Mouse (Mus musculus) B cell, adult 62 days (primary cell): ENCODE results near the gene C2cd2l. TPM values are rescaled to one million over a fixed set of nuclear protein-coding genes. Genes with fewer than 3 reads are reported as not detected.

Experiments
- total RNA-seq: library from RNA; stranded (reverse); gene quantifications from 4 replicates; pipeline ENCODE4 v1.2.4, GENCODE M21; 2023

The C2cd2l gene
- total RNA-seq = 17.0 to 21.3 TPM (median 20.4 TPM) in 4 replicates

DNA sequence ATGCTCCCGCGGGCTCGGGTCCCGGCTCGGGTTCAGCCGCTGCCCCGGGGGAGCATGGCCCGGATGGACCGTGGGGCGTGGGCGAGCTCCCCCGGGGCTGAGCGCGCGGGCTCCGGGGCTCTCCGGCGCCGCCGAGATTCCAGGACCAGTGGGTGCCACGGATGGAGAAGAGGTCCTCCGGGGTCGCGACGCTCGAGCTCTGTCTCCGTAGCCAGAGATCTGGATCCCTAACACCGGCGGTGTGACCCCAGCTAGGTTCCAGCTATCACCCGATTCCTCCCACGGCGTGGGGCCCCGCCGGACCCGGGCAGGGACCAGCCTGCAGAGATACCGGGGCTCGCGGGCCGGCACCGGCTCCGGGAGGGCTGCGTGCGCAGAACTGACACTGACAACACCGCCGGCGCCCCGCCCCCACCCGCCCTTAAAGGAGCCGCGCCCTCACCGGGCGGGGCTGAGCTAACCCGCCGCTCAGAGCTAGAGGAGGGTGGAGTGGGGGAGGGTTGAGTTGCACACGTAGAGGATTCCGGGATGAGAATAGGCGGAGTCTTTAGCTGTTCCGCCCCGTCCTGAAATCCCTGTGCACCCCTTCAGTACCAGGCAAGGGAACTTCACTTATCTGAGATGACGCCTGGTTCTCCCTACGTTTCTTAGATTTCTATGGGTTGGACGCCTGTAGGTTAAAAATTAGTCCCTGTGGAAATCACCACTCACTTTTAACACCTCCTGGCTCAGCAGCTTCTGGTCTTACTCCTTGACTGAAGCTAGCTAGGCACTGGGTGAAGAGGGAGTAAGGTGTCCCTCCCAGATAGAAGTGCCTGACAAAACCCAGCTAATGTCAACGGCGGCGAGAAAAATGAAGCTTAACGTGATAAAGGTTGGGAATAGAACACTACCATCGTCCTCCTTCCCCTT is at the start of gene C2cd2l:
C2cd2l (minus strand) TSS at position 399 of the 912 bp plus-strand sequence.

DNA sequence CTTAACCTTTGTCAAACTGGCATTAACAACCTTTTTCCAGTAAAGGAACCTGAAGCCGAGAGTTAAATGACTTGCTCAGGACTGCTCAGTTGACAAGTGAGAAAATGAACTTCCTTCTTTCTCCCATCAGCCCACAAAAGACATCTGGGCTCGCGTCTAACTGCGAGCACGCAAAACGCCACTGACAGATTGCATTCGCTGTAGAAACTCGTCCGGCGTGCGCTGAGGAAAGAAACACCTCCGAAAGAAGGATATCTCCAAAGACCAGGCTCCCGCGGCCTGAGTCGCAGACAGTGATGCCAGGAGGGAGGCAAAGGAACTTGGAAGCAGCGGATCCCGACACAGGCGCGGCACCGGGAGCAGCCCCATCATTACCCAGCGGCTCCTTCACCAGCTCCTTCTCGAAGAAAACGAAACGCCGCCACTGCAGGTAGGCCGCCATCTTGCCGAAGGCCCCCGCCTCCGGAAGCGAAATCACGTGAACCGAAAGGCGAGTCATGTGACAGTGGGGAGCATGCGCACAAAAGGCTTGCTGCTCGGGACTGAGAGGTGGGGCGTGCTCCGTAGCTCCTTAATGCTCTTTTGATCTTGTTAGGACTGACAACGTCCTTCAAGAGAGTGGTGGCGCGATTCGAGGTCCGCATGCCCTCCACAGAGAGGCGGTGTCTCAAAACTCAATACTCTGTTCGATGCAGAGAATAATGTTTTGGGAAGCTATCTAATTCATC is 41.3 kb upstream of the C2cd2l start, which contains the start of gene Vps11:
Vps11 (minus strand) TSS at position 481 of the 728 bp plus-strand sequence.

DNA sequence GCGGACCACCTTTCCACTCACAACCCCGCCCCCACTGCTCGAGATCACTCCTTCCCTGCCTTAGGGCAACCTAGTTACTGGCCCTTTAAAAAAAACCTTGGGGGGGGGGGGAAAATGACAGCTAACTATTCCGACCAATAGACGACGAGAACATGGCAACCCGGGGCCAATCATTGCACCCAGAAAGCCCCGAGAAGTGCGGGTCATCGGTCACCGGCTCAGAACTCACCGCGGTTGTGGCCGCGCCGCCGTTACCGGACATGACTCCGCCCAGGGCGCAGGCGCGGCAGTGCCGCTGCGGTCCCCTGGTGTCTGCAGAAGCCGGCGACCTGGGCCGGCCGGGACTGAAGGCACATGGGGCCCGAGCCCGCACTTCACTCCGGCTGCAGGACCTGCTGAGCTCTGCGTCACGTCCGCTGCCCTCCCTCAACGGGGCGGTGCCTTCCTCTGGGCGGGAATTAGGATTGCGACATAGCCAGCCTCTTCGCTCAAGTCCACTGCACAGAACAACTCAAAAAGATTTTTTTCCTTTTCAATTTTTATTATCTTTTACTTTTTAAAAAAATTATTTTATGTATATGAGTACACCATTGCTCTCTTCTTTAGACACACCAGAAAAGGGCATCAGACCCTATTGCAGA is 23.8 kb upstream of the C2cd2l start, which contains the start of gene Hmbs:
Hmbs (minus strand) TSS at position 448 of the 641 bp plus-strand sequence.

DNA sequence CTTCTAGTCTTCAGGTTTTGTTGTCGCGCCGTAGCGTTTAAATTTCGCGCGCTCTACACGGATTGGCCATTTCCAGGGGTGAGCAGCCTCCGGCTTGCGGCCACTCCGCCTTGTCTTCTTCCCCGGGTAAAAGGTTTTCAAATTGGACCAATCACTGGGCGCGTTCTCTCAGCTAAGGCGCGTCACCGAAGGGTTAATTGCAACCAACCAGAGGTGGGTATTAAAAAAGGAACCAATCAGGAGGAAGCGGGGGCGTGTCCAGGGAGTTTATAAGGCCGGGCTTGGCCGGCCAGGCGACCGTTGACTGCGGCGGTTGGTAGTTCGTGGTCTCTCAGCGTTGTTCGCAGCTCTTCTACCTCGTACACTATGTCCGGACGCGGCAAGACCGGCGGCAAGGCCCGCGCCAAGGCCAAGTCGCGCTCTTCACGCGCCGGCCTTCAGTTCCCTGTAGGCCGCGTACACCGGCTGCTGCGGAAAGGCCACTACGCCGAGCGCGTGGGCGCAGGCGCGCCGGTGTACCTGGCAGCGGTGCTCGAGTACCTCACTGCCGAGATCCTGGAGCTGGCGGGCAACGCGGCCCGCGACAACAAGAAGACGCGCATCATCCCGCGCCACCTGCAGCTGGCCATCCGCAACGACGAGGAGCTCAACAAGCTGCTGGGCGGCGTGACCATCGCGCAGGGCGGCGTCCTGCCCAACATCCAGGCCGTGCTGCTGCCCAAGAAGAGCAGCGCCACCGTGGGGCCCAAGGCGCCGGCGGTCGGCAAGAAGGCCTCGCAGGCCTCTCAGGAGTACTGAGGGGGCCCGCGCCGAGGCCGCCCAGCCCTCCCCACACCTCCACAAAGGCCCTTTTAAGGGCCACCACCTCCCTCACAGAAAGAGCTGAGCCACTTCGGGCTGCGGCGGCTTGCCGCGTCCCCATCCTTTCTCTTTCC is 14.6 kb upstream of the C2cd2l start, which contains the start of gene H2afx:
H2afx (plus strand) TSS at position 299 of the 935 bp plus-strand sequence.

DNA sequence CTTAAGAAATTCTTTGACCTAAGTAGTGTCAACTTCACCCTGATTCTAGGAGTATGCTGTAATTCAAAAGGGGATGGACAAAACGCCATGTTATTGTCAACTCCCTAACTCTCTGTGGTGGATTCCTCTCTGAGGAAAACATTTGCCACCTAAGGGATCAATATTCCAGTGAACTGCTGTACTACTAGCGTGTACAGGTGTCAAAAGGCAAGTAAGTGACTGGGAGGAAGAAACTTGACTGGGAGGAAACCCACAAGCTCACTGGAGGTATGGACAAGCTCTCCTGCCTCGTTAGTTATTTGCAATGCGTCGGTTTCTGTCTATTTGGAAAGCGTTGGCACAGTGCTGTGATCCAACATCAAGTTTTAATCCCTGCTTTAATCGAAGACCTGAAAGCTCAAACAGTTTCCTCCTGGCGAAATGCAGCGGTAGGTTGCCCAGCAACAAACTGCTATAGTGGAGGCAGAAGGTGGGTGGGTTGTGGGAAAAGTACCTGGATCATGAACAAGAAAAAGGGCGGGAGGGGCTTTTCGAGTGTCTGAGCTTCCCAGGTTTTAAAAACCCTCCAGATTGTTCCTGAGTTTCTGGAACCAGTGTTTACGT is 5.8 kb upstream of the C2cd2l start, which contains the start of gene Dpagt1:
Dpagt1 (plus strand) TSS at position 252 of the 603 bp plus-strand sequence.

DNA sequence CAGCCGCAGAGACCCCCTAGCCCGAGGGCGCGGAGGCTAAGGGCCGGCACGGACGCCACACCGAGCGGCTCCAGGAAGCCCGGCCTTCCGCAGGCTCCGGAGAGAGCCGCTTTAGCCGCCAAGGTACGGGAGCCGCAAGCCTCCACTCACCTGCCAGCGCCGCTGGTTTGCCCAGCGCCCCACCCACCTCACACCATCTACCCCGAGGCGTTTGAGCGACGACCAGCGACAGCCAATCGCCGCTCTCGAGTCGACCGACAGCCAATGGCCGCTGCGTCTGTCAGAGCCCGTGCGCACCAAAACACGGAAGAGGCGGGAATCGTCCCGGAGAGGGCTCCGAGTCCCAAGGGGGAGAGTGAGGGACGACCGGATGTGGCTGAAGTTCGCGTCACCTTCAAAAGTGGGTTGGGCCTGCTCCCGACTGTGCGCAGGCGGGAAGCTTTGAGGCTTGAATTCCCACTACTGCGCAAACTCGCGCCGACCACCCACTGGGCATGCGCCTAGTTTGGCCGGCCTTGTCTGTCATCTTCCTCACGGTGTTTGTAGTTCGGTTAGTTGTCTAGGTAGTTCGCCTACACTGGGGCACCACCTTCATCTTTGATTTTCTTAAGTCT is 14.5 kb downstream of the C2cd2l start, which contains the start of gene Hinfp:
Hinfp (minus strand) TSS at position 206 of the 614 bp plus-strand sequence.

DNA sequence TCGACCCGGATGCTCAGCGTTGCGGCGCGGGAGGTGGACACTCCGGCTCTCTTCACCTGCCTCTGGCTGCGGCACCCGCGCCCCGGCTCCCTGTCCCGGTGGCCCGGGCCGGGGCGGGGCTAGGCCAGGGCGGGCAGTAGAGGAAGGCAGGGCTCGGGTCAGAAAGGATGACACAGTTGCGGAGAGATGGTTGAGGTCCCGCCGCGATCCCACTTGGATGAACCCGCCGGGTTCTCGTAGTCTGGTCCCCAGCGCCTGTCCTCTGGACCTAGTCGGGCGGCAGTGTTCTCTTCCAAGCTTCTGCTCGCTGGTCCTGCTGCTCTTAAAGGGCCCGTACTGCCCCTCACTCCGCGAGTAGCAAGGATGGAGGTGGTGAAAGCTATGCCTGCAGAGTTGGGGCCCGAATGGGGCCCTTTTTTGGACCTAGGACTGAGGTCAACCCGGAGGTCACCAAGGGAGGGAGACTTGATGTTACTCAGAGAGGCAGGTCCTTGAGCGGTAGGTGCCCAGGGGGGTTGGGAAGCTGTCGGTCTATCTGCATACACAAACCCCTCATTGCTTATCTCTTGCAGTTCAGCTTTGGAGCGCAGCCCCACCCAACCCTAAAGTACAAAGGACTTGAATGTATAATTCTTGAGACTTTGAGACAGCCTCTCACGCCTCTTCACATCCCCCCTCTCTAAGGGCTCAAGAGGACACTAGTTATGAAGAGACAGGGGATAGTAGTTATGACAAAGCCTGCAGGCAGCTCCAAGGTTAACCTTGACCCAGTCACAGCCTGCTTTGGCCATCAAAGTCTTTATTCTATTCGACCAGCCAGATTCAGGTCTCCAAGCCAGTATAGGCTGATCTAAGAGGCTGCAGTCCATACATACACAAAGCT is 31.8 kb downstream of the C2cd2l start, which contains the start of gene Abcg4:
Abcg4 (minus strand) TSS at position 540 of the 883 bp plus-strand sequence.

DNA sequence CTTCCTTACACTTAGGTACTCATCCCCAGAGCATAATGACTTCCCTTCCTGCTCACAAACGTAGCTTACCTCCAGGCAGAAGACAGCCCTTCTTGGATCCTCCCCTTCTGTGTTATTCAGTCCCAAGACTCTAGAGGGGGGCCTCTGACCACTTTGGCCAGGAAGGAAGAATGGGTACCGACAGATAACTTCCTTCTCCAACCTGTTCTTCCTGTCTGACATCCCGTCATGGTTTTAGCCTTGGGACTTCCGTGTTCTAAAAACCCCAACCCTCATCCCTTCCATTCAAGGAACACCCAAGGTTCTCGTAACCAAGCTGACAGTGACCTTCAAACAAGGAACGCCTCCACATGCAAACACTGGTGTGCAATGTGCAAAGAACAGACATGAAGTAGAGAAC is 51.7 kb downstream of the C2cd2l start, which contains the start of gene Nlrx1:
Nlrx1 (minus strand) TSS at position 168 of the 400 bp plus-strand sequence.

Other genes starting within 250 kb of the C2cd2l start
- 0.55 to 0.73 TPM (median 0.69 TPM) in 3 of 4 replicates, not detected in the other for gene Mfrp, start 218.6 kb downstream of the C2cd2l start, total RNA-seq
- 2.8 TPM in 1 of 4 replicates, not detected in the others for gene C1qtnf5, start 213.0 kb downstream of the C2cd2l start, total RNA-seq
- gene Gm49380, start 206.8 kb downstream of the C2cd2l start, total RNA-seq = 0.21 TPM in 1 of 4 replicates, not detected in the others
- gene Rnf26, start 206.8 kb downstream of the C2cd2l start, total RNA-seq = 17.2 to 23.5 TPM (median 20.6 TPM) in 4 replicates
- 0.20 to 0.27 TPM (median 0.27 TPM) in 3 of 4 replicates, not detected in the other for gene Mcam, start 185.8 kb downstream of the C2cd2l start, total RNA-seq
- 133 to 146 TPM (median 140 TPM) in 4 replicates for gene Cbl, start 86.2 kb downstream of the C2cd2l start, total RNA-seq
- not detected in 4 replicates for gene Ccdc153, start 79.6 kb downstream of the C2cd2l start, total RNA-seq
- gene Pdzd3, start 68.8 kb downstream of the C2cd2l start, total RNA-seq = not detected in 4 replicates
- 4.3 to 6.5 TPM (median 6.0 TPM) in 4 replicates for gene Nlrx1, start 51.7 kb downstream of the C2cd2l start, total RNA-seq
- not detected in 4 replicates for gene Abcg4, start 31.7 kb downstream of the C2cd2l start, total RNA-seq
- gene Hinfp, start 14.6 kb downstream of the C2cd2l start, total RNA-seq = 52.6 to 65.7 TPM (median 58.7 TPM) in 4 replicates
- 8.1 to 11.0 TPM (median 9.4 TPM) in 4 replicates for gene Dpagt1, start 5.7 kb upstream of the C2cd2l start, total RNA-seq
- gene H2afx, start 14.4 kb upstream of the C2cd2l start, total RNA-seq = 34.2 to 44.5 TPM (median 37.9 TPM) in 4 replicates
- gene Hmbs, start 23.9 kb upstream of the C2cd2l start, total RNA-seq = 14.8 to 18.8 TPM (median 16.7 TPM) in 4 replicates
- 60.1 to 72.9 TPM (median 69.4 TPM) in 4 replicates for gene Vps11, start 41.4 kb upstream of the C2cd2l start, total RNA-seq
- 74.5 to 88.3 TPM (median 81.6 TPM) in 4 replicates for gene Hyou1, start 59.2 kb upstream of the C2cd2l start, total RNA-seq
- gene Slc37a4, start 76.6 kb upstream of the C2cd2l start, total RNA-seq = 16.5 to 19.7 TPM (median 17.7 TPM) in 4 replicates
- gene Rps25, start 86.9 kb upstream of the C2cd2l start, total RNA-seq = 2,372 to 2,652 TPM (median 2,528 TPM) in 4 replicates
- 56.6 to 62.6 TPM (median 60.0 TPM) in 4 replicates for gene Trappc4, start 87.3 kb upstream of the C2cd2l start, total RNA-seq
- gene Ccdc84, start 98.3 kb upstream of the C2cd2l start, total RNA-seq = 38.7 to 53.8 TPM (median 40.0 TPM) in 4 replicates
- gene Foxr1, start 120.9 kb upstream of the C2cd2l start, total RNA-seq = not detected in 4 replicates
- not detected in 4 replicates for gene Upk2, start 134.7 kb upstream of the C2cd2l start, total RNA-seq
- 95.6 to 104 TPM (median 102 TPM) in 4 replicates for gene Bcl9l, start 162.5 kb upstream of the C2cd2l start, total RNA-seq
- gene Cxcr5, start 241.6 kb upstream of the C2cd2l start, total RNA-seq = 251 to 279 TPM (median 270 TPM) in 4 replicates